Mouse (Mus musculus) hindbrain, embryonic 11.5 days (tissue): ENCODE measurements around the gene Ttc17. TPM values are rescaled to one million over a fixed set of nuclear protein-coding genes. Genes with fewer than 3 reads are reported as not detected.

Experiments used
- ATAC-seq: fragments of 200-750 bp; cut with Nextera tagmentation; 2 replicates; pipeline ENCODE4 v1.8.0; 2017; ENCODE audit warnings: mild to moderate bottlenecking, moderate TSS enrichment, moderate library complexity; ENCODE audit not compliant: low FRiP score
- DNase-seq: peaks from one replicate; pipeline ENCODE4 v3.0.0-alpha.2; 2015; ENCODE audit warnings: low spot score
- H3K27ac ChIP-seq: fragments of 300-500 bp; sonication (generic); 2 replicates; pipeline ENCODE4 v1.5.1; 2014; ENCODE audit warnings: mild to moderate bottlenecking, low read depth, low read length
- H3K27me3 ChIP-seq: fragments of 300-500 bp; sonication (generic); 2 replicates; pipeline ENCODE4 v1.6.1; 2014; ENCODE audit warnings: mild to moderate bottlenecking, low read length, moderate library complexity, mixed read lengths; ENCODE audit not compliant: control insufficient read depth, insufficient read depth
- H3K36me3 ChIP-seq: fragments of 300-500 bp; sonication (generic); 2 replicates; pipeline ENCODE4 v1.6.1; 2014; ENCODE audit warnings: mild to moderate bottlenecking, low read length, moderate library complexity, mixed read lengths; ENCODE audit not compliant: control insufficient read depth, insufficient read depth
- H3K4me1 ChIP-seq: fragments of 300-500 bp; sonication (generic); replicated peaks from 2 replicates; pipeline ENCODE4 v1.6.1; 2014; ENCODE audit warnings: low read length, mixed read lengths; ENCODE audit not compliant: control insufficient read depth, insufficient read depth
- H3K4me2 ChIP-seq: fragments of 300-500 bp; sonication (generic); replicated peaks from 2 replicates; pipeline ENCODE4 v1.6.1; 2014; ENCODE audit warnings: mild to moderate bottlenecking, low read depth, low read length
- H3K4me3 ChIP-seq: fragments of 300-500 bp; sonication (generic); 2 replicates; pipeline ENCODE4 v1.5.1; 2014; ENCODE audit warnings: low read depth, low read length
- H3K9ac ChIP-seq: fragments of 300-500 bp; sonication (generic); 2 replicates; pipeline ENCODE4 v1.6.1; 2014; ENCODE audit warnings: low read depth, low read length
- H3K9me3 ChIP-seq: fragments of 300-500 bp; sonication (generic); 2 replicates; pipeline ENCODE4 v1.6.1; 2016; ENCODE audit warnings: low read length; ENCODE audit not compliant: control insufficient read depth
- WGBS: fragments of 180-500 bp; shearing (Covaris S2); extraction: QIAGEN DNeasy Blood & Tissue Kit; methylation state at CpG from one replicate; pipeline ENCODE4 v1.1.7; 2014; 5-methylcytosine and 5-hydroxymethylcytosine counted together
- microRNA counts: library from miRNA; unstranded; fragments of <30 nt; microRNA quantifications from one replicate; lab custom pipeline; 2015
- polyA plus RNA-seq: library from polyadenylated mRNA; unstranded; fragments of >200 nt; fragmentation: Nextera tagmentation; extraction: Ambion mirVana; gene quantifications from 2 replicates; pipeline ENCODE4 v1.2.1, GENCODE M21; 2014

Ttc17 gene
- polyA plus RNA-seq, 1 experiment from 2014 or later = 16.3 TPM

DNA sequence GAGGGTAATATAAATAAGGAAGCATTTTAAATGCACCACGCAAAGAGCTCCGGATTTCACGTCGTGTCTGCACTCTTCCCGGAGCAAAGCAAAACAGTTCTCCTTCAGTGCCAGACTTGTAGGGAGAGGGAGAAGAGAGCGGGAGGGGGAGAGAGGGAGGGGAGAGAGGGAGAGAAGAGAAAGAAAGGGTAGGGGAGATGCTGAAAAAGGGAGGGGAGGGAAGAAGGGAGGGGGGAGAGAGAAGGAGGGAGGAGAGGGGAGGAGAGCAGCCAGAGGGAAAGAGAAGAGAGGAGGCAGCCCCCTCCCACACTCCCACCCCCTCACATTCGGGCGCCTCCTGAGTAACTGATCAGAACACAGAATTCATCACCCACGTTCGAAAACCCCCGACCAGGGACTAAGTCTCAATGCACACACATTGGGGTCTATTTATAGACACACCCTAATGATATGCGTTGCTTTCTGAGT lies 141.8 kb downstream of the Ttc17 start:
- Histone ChIP-seq H3K27ac (peak overlapping the region; percentile 58), H3K27me3 (no peaks in the 10 kb centered on the region), H3K36me3 (no peaks in the 10 kb centered on the region), H3K4me3 (peak overlapping the region; percentile 31), H3K9me3 (no peaks in the 10 kb centered on the region), H3K4me1 (no peaks in the 10 kb centered on the region), H3K4me2 (peak overlapping the region; percentile 50), H3K9ac (peak overlapping the region; percentile 34)
- under 1% methylated on average over 12 of the region's 12 CpGs for WGBS
- peak; percentile 63 for DNase-seq
- ATAC-seq = peak; percentile 62

DNA sequence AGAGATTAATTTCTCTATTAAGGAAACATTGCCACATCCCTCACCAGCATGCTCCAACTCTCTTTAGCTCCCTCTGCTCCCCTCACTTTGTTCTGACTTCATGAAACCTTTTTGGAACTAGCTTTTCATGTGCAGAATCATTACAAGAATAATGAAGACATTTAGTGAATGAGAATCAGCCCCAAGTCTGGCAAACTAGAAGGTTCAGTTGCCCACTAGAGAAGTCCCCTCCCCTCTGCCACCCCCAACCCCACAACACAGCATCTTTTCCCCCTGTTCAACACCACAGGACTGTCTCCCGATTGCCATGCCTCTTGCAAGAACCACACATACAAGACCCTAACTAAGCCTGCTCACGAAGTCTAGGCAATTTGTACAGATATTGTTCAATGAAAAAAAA lies 142.5 kb downstream of the Ttc17 start:
- H3K27ac ChIP-seq = 0 out of 2 replicates have a peak overlapping the region, but pooled peaks have one; percentile 58
- WGBS = 0% methylated on average over 2 of the region's 2 CpGs
- peak overlapping the region; percentile 50 for H3K4me2 ChIP-seq
- ATAC-seq (peak; percentile 0; the same call in 1 of the 2 replicates), DNase-seq (peak; percentile 14)
- no peaks in the 10 kb centered on the region for H3K36me3 ChIP-seq
- no peaks in the 10 kb centered on the region for H3K9me3 ChIP-seq
- no peaks in the 10 kb centered on the region for H3K4me1 ChIP-seq
- H3K9ac ChIP-seq = peak overlapping the region; percentile 34
- H3K27me3 ChIP-seq = no peaks in the 10 kb centered on the region
- peak overlapping the region; percentile 31 for H3K4me3 ChIP-seq

DNA sequence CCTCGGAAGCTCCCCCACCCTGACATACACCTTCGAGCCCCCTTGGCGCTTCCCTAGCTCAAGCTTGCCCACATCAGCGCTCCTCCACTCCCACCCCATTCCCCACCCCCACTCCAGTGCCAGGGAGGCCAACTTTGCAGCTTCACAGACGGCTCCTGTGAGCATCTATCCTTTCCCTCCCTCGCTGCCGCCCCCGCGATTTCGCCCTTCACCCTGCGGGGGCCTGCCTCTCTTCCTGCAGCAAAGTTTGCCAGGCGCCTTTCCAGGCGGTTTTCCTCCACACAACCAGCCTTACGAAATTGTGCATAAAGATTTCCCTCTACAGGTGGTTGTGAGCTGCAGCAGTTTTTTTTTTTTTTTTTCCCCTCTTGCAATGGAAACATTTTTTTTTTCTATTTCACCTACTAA lies 143.0 kb downstream of the Ttc17 start:
- Histone ChIP-seq H3K4me3 (peak overlapping the region; percentile 26), H3K4me2 (peak overlapping the region; percentile 45), H3K4me1 (no peaks in the 10 kb centered on the region), H3K36me3 (no peaks in the 10 kb centered on the region), H3K27me3 (no peaks in the 10 kb centered on the region), H3K27ac (no peak overlapping the region), H3K9ac (peak overlapping the region; percentile 8; the same call in 1 of the 2 replicates), H3K9me3 (no peaks in the 10 kb centered on the region)
- DNase-seq (peak; percentile 43), ATAC-seq (no peak)
- 0% methylated on average over 10 of the region's 14 CpGs for WGBS

DNA sequence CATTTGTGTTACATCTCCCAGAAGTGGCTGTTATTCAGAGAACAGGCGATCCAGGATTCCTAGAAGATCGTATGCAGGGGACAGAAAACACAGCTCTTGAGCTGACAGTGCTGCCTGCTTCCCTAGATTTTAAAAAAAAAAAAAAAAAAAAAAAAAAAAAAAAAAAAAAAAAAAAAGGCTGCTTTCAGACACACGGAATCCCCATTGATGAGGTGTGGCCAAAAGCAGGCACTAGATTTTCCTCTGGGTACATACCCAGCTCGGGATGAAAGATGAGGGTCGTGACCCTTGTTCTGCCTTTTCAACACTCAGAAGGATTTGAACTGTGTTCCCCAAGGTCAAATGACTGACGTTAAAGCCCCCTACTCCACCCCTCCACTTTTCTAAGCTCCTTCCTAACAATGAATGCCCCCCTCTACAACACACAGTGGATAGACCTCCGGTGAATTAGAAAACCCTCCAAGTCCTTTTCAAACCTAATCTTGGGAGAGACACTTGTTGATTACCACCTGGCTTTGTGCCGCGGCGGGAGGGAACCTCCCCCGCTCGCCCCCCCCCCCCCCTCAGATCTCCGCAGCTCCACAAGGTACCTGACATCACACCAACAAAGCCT lies 143.5 kb downstream of the Ttc17 start:
- H3K27me3 ChIP-seq = no peaks in the 10 kb centered on the region
- 2% methylated on average over 12 of the region's 13 CpGs for WGBS
- no peaks in the 10 kb centered on the region for H3K36me3 ChIP-seq
- peak overlapping the region; percentile 45 for H3K4me2 ChIP-seq
- ATAC-seq (no peak), DNase-seq (peak; percentile 16)
- no peak overlapping the region for H3K27ac ChIP-seq
- peak overlapping the region; percentile 26 for H3K4me3 ChIP-seq
- H3K9ac ChIP-seq = peak overlapping the region; percentile 8; the same call in 1 of the 2 replicates
- H3K4me1 ChIP-seq = no peaks in the 10 kb centered on the region
- no peaks in the 10 kb centered on the region for H3K9me3 ChIP-seq

DNA sequence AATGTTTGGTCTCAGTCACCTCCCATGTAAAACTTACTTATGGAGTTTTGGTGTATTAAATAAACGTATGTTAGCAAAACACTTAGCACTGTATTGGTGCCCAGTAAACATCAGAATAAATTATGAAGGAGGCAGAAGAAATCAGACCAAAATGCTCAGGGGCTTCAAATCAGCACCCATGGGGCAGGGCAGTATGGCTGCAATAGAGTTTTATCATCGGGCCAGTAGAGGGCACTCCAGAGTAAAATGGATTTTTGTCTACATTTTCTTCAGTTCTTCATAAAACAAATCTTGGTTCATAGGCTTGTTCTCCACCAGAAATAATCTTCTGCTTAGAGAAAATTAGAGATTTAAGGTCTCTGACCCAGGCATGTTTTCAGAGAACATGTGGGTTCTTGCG lies 152.4 kb downstream of the Ttc17 start:
- 23% methylated on average over 3 of the region's 3 CpGs for WGBS
- DNase-seq (peak; percentile 68), ATAC-seq (no peak)
- H3K36me3 ChIP-seq = no peaks in the 10 kb centered on the region
- H3K4me2 ChIP-seq = no peak overlapping the region
- no peak overlapping the region for H3K4me3 ChIP-seq
- H3K27ac ChIP-seq = no peak overlapping the region
- no peaks in the 10 kb centered on the region for H3K9me3 ChIP-seq
- no peak overlapping the region for H3K9ac ChIP-seq
- no peaks in the 10 kb centered on the region for H3K27me3 ChIP-seq
- H3K4me1 ChIP-seq = no peaks in the 10 kb centered on the region

MicroRNAs encoded within 50 kb of the gene (microRNA counts, 519-probe panel; counts per million panel counts)
- microRNA mmu-miR-670 (lab: Ali Mortazavi, UCI) = not detected

Other genes with a start within 250 kb of the Ttc17 start
- 129 and 132 TPM in 2 replicates for gene Hsd17b12, start 248.7 kb downstream of the Ttc17 start, polyA plus RNA-seq
- 214 and 241 TPM in 2 replicates for gene Api5, start 31.4 kb upstream of the Ttc17 start, polyA plus RNA-seq